Mouse (Mus musculus): ENCODE data around the gene Marf1. TPM values are rescaled to one million over a fixed set of nuclear protein-coding genes. Genes with fewer than 3 reads are reported as not detected.

Gene Marf1
- polyA plus RNA-seq (2015; fragmentation: Illumina TruSeq; extraction: RNeasy Lipid Tissue Mini Kit (QIAGEN cat#74804); ENCODE audit: insufficient read depth, low replicate concordance), result 86.9 TPM

DNA sequence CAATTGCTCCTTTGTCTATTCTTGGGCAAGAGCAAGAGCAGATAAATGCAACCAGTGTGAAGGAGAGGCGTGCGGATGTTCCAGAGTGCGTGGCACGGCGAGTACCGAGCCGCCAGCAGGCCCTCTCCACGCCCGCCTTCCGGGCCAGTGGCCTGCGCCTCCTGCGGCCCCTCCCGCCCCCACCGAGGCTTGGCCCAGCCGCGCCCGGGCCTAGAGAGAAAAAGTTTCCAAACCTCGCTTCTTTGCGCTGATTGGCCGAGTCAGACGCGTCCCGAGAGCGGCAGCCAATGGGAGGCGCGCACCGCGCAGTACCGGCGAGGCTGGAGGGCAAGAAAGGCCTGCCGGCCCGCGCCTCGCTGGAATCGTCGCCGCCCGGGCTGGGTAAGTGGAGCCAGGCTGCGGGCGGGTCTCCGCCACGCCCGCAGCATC is at the start of gene Marf1, which contains the start of gene Nde1:
Gene Marf1 (minus strand): TSS at position 364 of the 429 bp plus-strand sequence.
Gene Nde1 (plus strand): TSS at position 288 of the 429 bp plus-strand sequence.

Other genes starting within 250 kb of the Marf1 start
- gene 2900011O08Rik, start 176.7 kb downstream of the Marf1 start, polyA plus RNA-seq (2015; fragmentation: Illumina TruSeq; extraction: RNeasy Lipid Tissue Mini Kit (QIAGEN cat#74804); ENCODE audit: insufficient read depth, low replicate concordance), result not detected
- gene Ifitm7, start 176.5 kb downstream of the Marf1 start, polyA plus RNA-seq (2015; fragmentation: Illumina TruSeq; extraction: RNeasy Lipid Tissue Mini Kit (QIAGEN cat#74804); ENCODE audit: insufficient read depth, low replicate concordance), result not detected
- gene Nde1, start 76 bp downstream of the Marf1 start, polyA plus RNA-seq (2015; fragmentation: Illumina TruSeq; extraction: RNeasy Lipid Tissue Mini Kit (QIAGEN cat#74804); ENCODE audit: insufficient read depth, low replicate concordance), result 61.9 TPM
- gene Myh11, start 128.0 kb upstream of the Marf1 start, polyA plus RNA-seq (2015; fragmentation: Illumina TruSeq; extraction: RNeasy Lipid Tissue Mini Kit (QIAGEN cat#74804); ENCODE audit: insufficient read depth, low replicate concordance), result 17.4 TPM
- 51.2 TPM for gene Fopnl, start 154.1 kb upstream of the Marf1 start, polyA plus RNA-seq (2015; fragmentation: Illumina TruSeq; extraction: RNeasy Lipid Tissue Mini Kit (QIAGEN cat#74804); ENCODE audit: insufficient read depth, low replicate concordance)
- gene Abcc1, start 198.2 kb upstream of the Marf1 start, polyA plus RNA-seq (2015; fragmentation: Illumina TruSeq; extraction: RNeasy Lipid Tissue Mini Kit (QIAGEN cat#74804); ENCODE audit: insufficient read depth, low replicate concordance), result 23.5 TPM